Mouse (Mus musculus): ENCODE measurements around the gene Fam78b. TPM values are rescaled to one million over a fixed set of nuclear protein-coding genes. Genes with fewer than 3 reads are reported as not detected.
A peak's percentile ranks its signal among the peaks of the same experiment; 100 is the strongest.

Fam78b gene
- polyA plus RNA-seq, 1 experiment: 1.6 TPM

- H3K4me3 ChIP-seq (ENCODE audit: control insufficient read depth, insufficient read depth, low read length): no peak overlapping the region
- no peak for TF ChIP-seq POLR2A (IDR thresholded peaks at IDR 0.05; ENCODE audit: control insufficient read depth, extremely low read depth, insufficient read depth, low read length, poor library complexity)
- no peak for TF ChIP-seq CTCF (IDR thresholded peaks at IDR 0.05; ENCODE audit: borderline replicate concordance, control insufficient read depth, extremely low read depth, insufficient read depth, low read length, poor library complexity)
- DNase-seq: no peak
- no peaks in the 10 kb centered on the region for H3K4me1 ChIP-seq (replicated peaks; ENCODE audit: control insufficient read depth, insufficient read depth, low read length)
- H3K27me3 ChIP-seq (ENCODE audit: control insufficient read depth, insufficient read depth, low read length): no peaks in the 10 kb centered on the region
- no peaks in the 10 kb centered on the region for H3K36me3 ChIP-seq (ENCODE audit: control insufficient read depth, insufficient read depth, low read length)
- WGBS: 59% methylated on average over 4 of the region's 4 CpGs
- H3K27ac ChIP-seq (ENCODE audit: control insufficient read depth, insufficient read depth, low read length): no peak overlapping the region
These were observed 64.3 kb downstream of the Fam78b start for GRCm38 (mm10) chr1:167065541-167065940.

GRCm38 (mm10) chr1:167065986-167066385, 64.8 kb downstream of the Fam78b start:
- Histone ChIP-seq H3K4me3 (ENCODE audit: control insufficient read depth, insufficient read depth, low read length) (no peak overlapping the region), H3K27me3 (ENCODE audit: control insufficient read depth, insufficient read depth, low read length) (no peaks in the 10 kb centered on the region), H3K4me1 (replicated peaks; ENCODE audit: control insufficient read depth, insufficient read depth, low read length) (no peaks in the 10 kb centered on the region), H3K27ac (ENCODE audit: control insufficient read depth, insufficient read depth, low read length) (no peak overlapping the region), H3K36me3 (ENCODE audit: control insufficient read depth, insufficient read depth, low read length) (no peaks in the 10 kb centered on the region)
- TF ChIP-seq POLR2A (IDR thresholded peaks at IDR 0.05; ENCODE audit: control insufficient read depth, extremely low read depth, insufficient read depth, low read length, poor library complexity) (no peak), CTCF (IDR thresholded peaks at IDR 0.05; ENCODE audit: borderline replicate concordance, control insufficient read depth, extremely low read depth, insufficient read depth, low read length, poor library complexity) (no peak)
- no peak for DNase-seq
- 81% methylated on average over 10 of the region's 10 CpGs for WGBS

GRCm38 (mm10) chr1:167066933-167067341, 65.7 kb downstream of the Fam78b start:
- no peak overlapping the region for H3K4me3 ChIP-seq (ENCODE audit: control insufficient read depth, insufficient read depth, low read length)
- 85% methylated on average over 9 of the region's 9 CpGs for WGBS
- TF ChIP-seq POLR2A (IDR thresholded peaks at IDR 0.05; ENCODE audit: control insufficient read depth, extremely low read depth, insufficient read depth, low read length, poor library complexity) (no peak), CTCF (IDR thresholded peaks at IDR 0.05; ENCODE audit: borderline replicate concordance, control insufficient read depth, extremely low read depth, insufficient read depth, low read length, poor library complexity) (no peak)
- DNase-seq: no peak
- H3K27me3 ChIP-seq (ENCODE audit: control insufficient read depth, insufficient read depth, low read length): no peaks in the 10 kb centered on the region
- H3K27ac ChIP-seq (ENCODE audit: control insufficient read depth, insufficient read depth, low read length): no peak overlapping the region
- H3K36me3 ChIP-seq (ENCODE audit: control insufficient read depth, insufficient read depth, low read length): no peaks in the 10 kb centered on the region
- H3K4me1 ChIP-seq (replicated peaks; ENCODE audit: control insufficient read depth, insufficient read depth, low read length): no peaks in the 10 kb centered on the region

GRCm38 (mm10) chr1:167069741-167070140, 68.5 kb downstream of the Fam78b start:
- no peak overlapping the region for H3K4me3 ChIP-seq (ENCODE audit: control insufficient read depth, insufficient read depth, low read length)
- 69% methylated on average over 9 of the region's 9 CpGs for WGBS
- H3K27me3 ChIP-seq (ENCODE audit: control insufficient read depth, insufficient read depth, low read length): no peaks in the 10 kb centered on the region
- no peaks in the 10 kb centered on the region for H3K36me3 ChIP-seq (ENCODE audit: control insufficient read depth, insufficient read depth, low read length)
- TF ChIP-seq POLR2A (IDR thresholded peaks at IDR 0.05; ENCODE audit: control insufficient read depth, extremely low read depth, insufficient read depth, low read length, poor library complexity): no peak
- no peak overlapping the region for H3K27ac ChIP-seq (ENCODE audit: control insufficient read depth, insufficient read depth, low read length)
- no peak for DNase-seq
- H3K4me1 ChIP-seq (replicated peaks; ENCODE audit: control insufficient read depth, insufficient read depth, low read length): no peaks in the 10 kb centered on the region

- peak; percentile 31 for DNase-seq
- no peaks in the 10 kb centered on the region for H3K4me1 ChIP-seq (replicated peaks; ENCODE audit: control insufficient read depth, insufficient read depth, low read length)
- H3K4me3 ChIP-seq (ENCODE audit: control insufficient read depth, insufficient read depth, low read length): no peak overlapping the region
- no peaks in the 10 kb centered on the region for H3K36me3 ChIP-seq (ENCODE audit: control insufficient read depth, insufficient read depth, low read length)
- H3K27ac ChIP-seq (ENCODE audit: control insufficient read depth, insufficient read depth, low read length): no peak overlapping the region
- 31% methylated on average over 6 of the region's 6 CpGs for WGBS
- no peaks in the 10 kb centered on the region for H3K27me3 ChIP-seq (ENCODE audit: control insufficient read depth, insufficient read depth, low read length)
- TF ChIP-seq POLR2A (IDR thresholded peaks at IDR 0.05; ENCODE audit: control insufficient read depth, extremely low read depth, insufficient read depth, low read length, poor library complexity) (no peak), CTCF (IDR thresholded peaks at IDR 0.05; ENCODE audit: borderline replicate concordance, control insufficient read depth, extremely low read depth, insufficient read depth, low read length, poor library complexity) (no peak)
These were observed 69.1 kb downstream of the Fam78b start for GRCm38 (mm10) chr1:167070306-167070705.

GRCm38 (mm10) chr1:167075726-167076125, 74.5 kb downstream of the Fam78b start:
- 90% methylated on average over 8 of the region's 8 CpGs for WGBS
- no peak for TF ChIP-seq POLR2A (IDR thresholded peaks at IDR 0.05; ENCODE audit: control insufficient read depth, extremely low read depth, insufficient read depth, low read length, poor library complexity)
- no peak for TF ChIP-seq CTCF (IDR thresholded peaks at IDR 0.05; ENCODE audit: borderline replicate concordance, control insufficient read depth, extremely low read depth, insufficient read depth, low read length, poor library complexity)
- Histone ChIP-seq H3K27ac (ENCODE audit: control insufficient read depth, insufficient read depth, low read length) (no peak overlapping the region), H3K4me1 (replicated peaks; ENCODE audit: control insufficient read depth, insufficient read depth, low read length) (no peaks in the 10 kb centered on the region), H3K36me3 (ENCODE audit: control insufficient read depth, insufficient read depth, low read length) (no peaks in the 10 kb centered on the region), H3K27me3 (ENCODE audit: control insufficient read depth, insufficient read depth, low read length) (no peaks in the 10 kb centered on the region), H3K4me3 (ENCODE audit: control insufficient read depth, insufficient read depth, low read length) (no peak overlapping the region)
- DNase-seq: no peak

GRCm38 (mm10) chr1:167079476-167079875, 78.3 kb downstream of the Fam78b start:
- DNase-seq: no peak
- H3K27ac ChIP-seq (ENCODE audit: control insufficient read depth, insufficient read depth, low read length): no peak overlapping the region
- WGBS: 36% methylated on average over 5 of the region's 5 CpGs

More at GRCm38 (mm10) chr1:167079476-167079875, 78.3 kb downstream of the Fam78b start:
- no peaks in the 10 kb centered on the region for H3K36me3 ChIP-seq (ENCODE audit: control insufficient read depth, insufficient read depth, low read length)
- TF ChIP-seq POLR2A (IDR thresholded peaks at IDR 0.05; ENCODE audit: control insufficient read depth, extremely low read depth, insufficient read depth, low read length, poor library complexity) (no peak), CTCF (IDR thresholded peaks at IDR 0.05; ENCODE audit: borderline replicate concordance, control insufficient read depth, extremely low read depth, insufficient read depth, low read length, poor library complexity) (no peak)
- H3K4me3 ChIP-seq (ENCODE audit: control insufficient read depth, insufficient read depth, low read length): no peak overlapping the region
- H3K4me1 ChIP-seq (replicated peaks; ENCODE audit: control insufficient read depth, insufficient read depth, low read length): no peaks in the 10 kb centered on the region
- H3K27me3 ChIP-seq (ENCODE audit: control insufficient read depth, insufficient read depth, low read length): no peaks in the 10 kb centered on the region
